Mouse (Mus musculus): ENCODE data around the gene Hvcn1. TPM values are rescaled to one million over a fixed set of nuclear protein-coding genes. Genes with fewer than 3 reads are reported as not detected.
A peak's percentile ranks its signal among the peaks of the same experiment; 100 is the strongest.

The Hvcn1 gene
- polyA plus RNA-seq, 1 experiment from 2014 or later: 4.6 TPM

- no peak overlapping the region for H3K9ac ChIP-seq
- no peak overlapping the region for H3K4me2 ChIP-seq
- ATAC-seq (ENCODE audit: insufficient read depth): no peak
- no peaks in the 10 kb centered on the region for H3K9me3 ChIP-seq (replicated peaks)
- no peak overlapping the region for H3K27ac ChIP-seq (replicated peaks)
- no peaks in the 10 kb centered on the region for H3K4me1 ChIP-seq (replicated peaks)
- 81% methylated on average over 17 of the region's 17 CpGs for WGBS (ENCODE audit: insufficient replicate concordance)
- H3K4me3 ChIP-seq (replicated peaks): no peak overlapping the region
- no peaks in the 10 kb centered on the region for H3K27me3 ChIP-seq
- H3K36me3 ChIP-seq (replicated peaks): 0 out of 2 replicates have a peak, but pooled peaks cover 4% of the 10 kb centered on the region
Measured at GRCm38 (mm10) chr5:122251895-122252606, 45.4 kb downstream of the Hvcn1 start.

GRCm38 (mm10) chr5:122258027-122258741 lies 51.6 kb downstream of the Hvcn1 start:
- ATAC-seq (ENCODE audit: insufficient read depth): no peak
- peaks cover 15% of the 10 kb centered on the region for H3K4me1 ChIP-seq (replicated peaks)
- H3K4me3 ChIP-seq (replicated peaks): no peak overlapping the region
- H3K4me2 ChIP-seq: no peak overlapping the region
- H3K27me3 ChIP-seq: no peaks in the 10 kb centered on the region
- 0 out of 2 replicates have a peak, but pooled peaks cover 7% of the 10 kb centered on the region for H3K36me3 ChIP-seq (replicated peaks)
- H3K27ac ChIP-seq (replicated peaks): no peak overlapping the region
- H3K9me3 ChIP-seq (replicated peaks): no peaks in the 10 kb centered on the region
- WGBS (ENCODE audit: insufficient replicate concordance): 46% methylated on average over 6 of the region's 6 CpGs
- no peak overlapping the region for H3K9ac ChIP-seq

GRCm38 (mm10) chr5:122262104-122262503 lies 55.5 kb downstream of the Hvcn1 start:
- 20% methylated on average over 7 of the region's 7 CpGs for WGBS (ENCODE audit: insufficient replicate concordance)

GRCm38 (mm10) chr5:122263933-122264905 lies 57.6 kb downstream of the Hvcn1 start, which contains the start of gene Tctn1:
Tctn1 (minus strand) TSS chr5:122264460.
- 1% methylated on average over 49 of the region's 49 CpGs for WGBS (ENCODE audit: insufficient replicate concordance)
- H3K4me2 ChIP-seq: peak within 1 kb of the TSS; percentile 99
- H3K36me3 ChIP-seq (replicated peaks): 0 out of 2 replicates have a peak, but pooled peaks cover 1% of the 10 kb centered on the region
- no peaks in the 10 kb centered on the region for H3K27me3 ChIP-seq
- peak within 1 kb of the TSS; percentile 67 for H3K27ac ChIP-seq (replicated peaks)
- H3K4me3 ChIP-seq (replicated peaks): peak within 1 kb of the TSS; percentile 80
- H3K4me1 ChIP-seq (replicated peaks): peaks cover 47% of the 10 kb centered on the region
- H3K9ac ChIP-seq: peak within 1 kb of the TSS; percentile 70
- ATAC-seq (ENCODE audit: insufficient read depth): peak; percentile 97
- no peaks in the 10 kb centered on the region for H3K9me3 ChIP-seq (replicated peaks)

More at GRCm38 (mm10) chr5:122262104-122262503, 55.5 kb downstream of the Hvcn1 start:
- no peak for ATAC-seq (ENCODE audit: insufficient read depth)
- Histone ChIP-seq H3K9ac (no peak overlapping the region), H3K4me2 (no peak overlapping the region), H3K27ac (replicated peaks) (no peak overlapping the region), H3K27me3 (no peaks in the 10 kb centered on the region), H3K36me3 (replicated peaks) (0 out of 2 replicates have a peak, but pooled peaks cover 4% of the 10 kb centered on the region), H3K9me3 (replicated peaks) (no peaks in the 10 kb centered on the region), H3K4me1 (replicated peaks) (peaks cover 36% of the 10 kb centered on the region), H3K4me3 (replicated peaks) (no peak overlapping the region)

- Histone ChIP-seq H3K4me2 (peak overlapping the region; percentile 99), H3K36me3 (replicated peaks) (no peaks in the 10 kb centered on the region), H3K9ac (0 out of 2 replicates have a peak overlapping the region, but pooled peaks have one; percentile 25), H3K27me3 (no peaks in the 10 kb centered on the region), H3K4me1 (replicated peaks) (peaks cover 54% of the 10 kb centered on the region), H3K9me3 (replicated peaks) (no peaks in the 10 kb centered on the region), H3K4me3 (replicated peaks) (no peak overlapping the region), H3K27ac (replicated peaks) (peak overlapping the region; percentile 66)
- ATAC-seq (ENCODE audit: insufficient read depth): no peak
- WGBS (ENCODE audit: insufficient replicate concordance): 48% methylated on average over 3 of the region's 3 CpGs
Measured at GRCm38 (mm10) chr5:122265187-122265586, 58.6 kb downstream of the Hvcn1 start.

GRCm38 (mm10) chr5:122265942-122266341 lies 59.3 kb downstream of the Hvcn1 start:
- no peak overlapping the region for H3K9ac ChIP-seq
- no peaks in the 10 kb centered on the region for H3K9me3 ChIP-seq (replicated peaks)
- ATAC-seq (ENCODE audit: insufficient read depth): no peak
- H3K36me3 ChIP-seq (replicated peaks): no peaks in the 10 kb centered on the region
- no peaks in the 10 kb centered on the region for H3K27me3 ChIP-seq
- H3K4me2 ChIP-seq: no peak overlapping the region
- H3K4me1 ChIP-seq (replicated peaks): peaks cover 54% of the 10 kb centered on the region
- no peak overlapping the region for H3K27ac ChIP-seq (replicated peaks)
- no peak overlapping the region for H3K4me3 ChIP-seq (replicated peaks)
- 76% methylated on average over 2 of the region's 2 CpGs for WGBS (ENCODE audit: insufficient replicate concordance)

- H3K9ac ChIP-seq: no peak overlapping the region
- 47% methylated on average over 7 of the region's 7 CpGs for WGBS (ENCODE audit: insufficient replicate concordance)
- H3K4me1 ChIP-seq (replicated peaks): peaks cover 49% of the 10 kb centered on the region
- no peak for ATAC-seq (ENCODE audit: insufficient read depth)
- no peaks in the 10 kb centered on the region for H3K36me3 ChIP-seq (replicated peaks)
- H3K9me3 ChIP-seq (replicated peaks): no peaks in the 10 kb centered on the region
- H3K27me3 ChIP-seq: no peaks in the 10 kb centered on the region
- H3K4me2 ChIP-seq: no peak overlapping the region
- no peak overlapping the region for H3K4me3 ChIP-seq (replicated peaks)
- H3K27ac ChIP-seq (replicated peaks): no peak overlapping the region
Measured at GRCm38 (mm10) chr5:122267136-122267535, 60.5 kb downstream of the Hvcn1 start.

- Histone ChIP-seq H3K27ac (replicated peaks) (no peak overlapping the region; the same call in 1 of the 2 replicates), H3K36me3 (replicated peaks) (no peaks in the 10 kb centered on the region), H3K4me3 (replicated peaks) (no peak overlapping the region), H3K27me3 (no peaks in the 10 kb centered on the region), H3K4me1 (replicated peaks) (peaks cover 42% of the 10 kb centered on the region), H3K4me2 (no peak overlapping the region), H3K9me3 (replicated peaks) (no peaks in the 10 kb centered on the region), H3K9ac (no peak overlapping the region)
- no peak for ATAC-seq (ENCODE audit: insufficient read depth)
- WGBS (ENCODE audit: insufficient replicate concordance): 17% methylated on average over 5 of the region's 5 CpGs
Measured at GRCm38 (mm10) chr5:122267899-122268298, 61.3 kb downstream of the Hvcn1 start.

- Histone ChIP-seq H3K4me2 (no peak overlapping the region), H3K9me3 (replicated peaks) (no peaks in the 10 kb centered on the region), H3K9ac (no peak overlapping the region), H3K27me3 (no peaks in the 10 kb centered on the region), H3K36me3 (replicated peaks) (no peaks in the 10 kb centered on the region), H3K4me1 (replicated peaks) (peaks cover 30% of the 10 kb centered on the region), H3K4me3 (replicated peaks) (no peak overlapping the region), H3K27ac (replicated peaks) (no peak overlapping the region)
- 53% methylated on average over 12 of the region's 12 CpGs for WGBS (ENCODE audit: insufficient replicate concordance)
- no peak for ATAC-seq (ENCODE audit: insufficient read depth)
Measured at GRCm38 (mm10) chr5:122268858-122269604, 62.4 kb downstream of the Hvcn1 start.

GRCm38 (mm10) chr5:122272821-122273220 lies 66.2 kb downstream of the Hvcn1 start:
- Histone ChIP-seq H3K4me1 (replicated peaks) (peaks cover 35% of the 10 kb centered on the region), H3K27me3 (no peaks in the 10 kb centered on the region), H3K4me2 (no peak overlapping the region), H3K4me3 (replicated peaks) (no peak overlapping the region), H3K9ac (no peak overlapping the region), H3K9me3 (replicated peaks) (no peaks in the 10 kb centered on the region), H3K36me3 (replicated peaks) (no peaks in the 10 kb centered on the region), H3K27ac (replicated peaks) (no peak overlapping the region)
- ATAC-seq (ENCODE audit: insufficient read depth): no peak
- 68% methylated on average over 5 of the region's 5 CpGs for WGBS (ENCODE audit: insufficient replicate concordance)

All from liver, embryonic 15.5 days (tissue).